Mouse (Mus musculus): ENCODE measurements around the gene Slc37a2.

DNA sequence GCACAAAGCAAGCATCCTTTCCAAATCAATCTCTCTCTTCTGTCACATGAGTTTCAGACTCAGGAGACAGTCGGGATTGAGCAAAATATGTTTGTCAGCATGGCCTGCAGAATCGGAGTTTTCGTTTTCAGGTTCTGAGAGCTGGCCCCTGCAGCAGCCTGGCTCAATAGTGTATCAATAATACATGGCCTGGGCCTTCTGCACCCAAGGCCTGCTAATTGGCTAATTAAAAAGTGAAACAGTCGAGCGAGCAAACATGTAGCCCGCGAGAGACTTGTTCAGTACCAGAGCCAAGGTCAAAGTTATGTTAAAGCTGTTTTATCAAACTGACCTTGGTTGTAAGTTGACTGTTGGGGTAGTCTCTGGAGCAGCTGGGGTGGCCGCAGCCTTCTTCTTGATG, 34.8 kb downstream of the Slc37a2 start:
- TF ChIP-seq CTCF (conservative IDR thresholded peaks at IDR 0.05 in 1 of 2, IDR thresholded peaks at IDR 0.05 in 1 of 2; ENCODE audit: low read depth in 2 of 2, low read length in 2 of 2) (no peak), EP300 (IDR thresholded peaks at IDR 0.05; ENCODE audit: low read length) (no peak), POLR2A (IDR thresholded peaks at IDR 0.05; ENCODE audit: low read depth, low read length) (no peak), RCOR1 (conservative IDR thresholded peaks at IDR 0.05; ENCODE audit: low read depth, low read length) (no peak), BHLHE40 (IDR thresholded peaks at IDR 0.05; ENCODE audit: low read depth, low read length) (no peak), ETS1 (conservative IDR thresholded peaks at IDR 0.05; ENCODE audit: low read depth, low read length) (no peak), TCF12 (IDR thresholded peaks at IDR 0.05; ENCODE audit: low read depth, low read length) (no peak), USF1 (IDR thresholded peaks at IDR 0.05; ENCODE audit: low read depth, low read length) (no peak), ELF1 (IDR thresholded peaks at IDR 0.05; ENCODE audit: low read depth, low read length) (no peak), SMC3 (IDR thresholded peaks at IDR 0.05; ENCODE audit: low read depth, low read length) (no peak), MYC (IDR thresholded peaks at IDR 0.05; ENCODE audit: low read depth, low read length) (no peak), MXI1 (IDR thresholded peaks at IDR 0.05; ENCODE audit: low read depth, low read length) (no peak), MAX (IDR thresholded peaks at IDR 0.05; ENCODE audit: low read length) (no peak)

Data from CH12.LX (cell line).